Mouse (Mus musculus): ENCODE measurements at regions not wholly inside any gene's neighbourhood (a gene's known extent, or its start where the extent isn't known, plus 50 kb on each side); places are given as distances from the start of the nearest gene placed in this dataset.
"Not testable (repeated sequence)": the region's sequence is repeated elsewhere in the genome, so short reads cannot be mapped to it uniquely, and the experiment has no call there.

DNA sequence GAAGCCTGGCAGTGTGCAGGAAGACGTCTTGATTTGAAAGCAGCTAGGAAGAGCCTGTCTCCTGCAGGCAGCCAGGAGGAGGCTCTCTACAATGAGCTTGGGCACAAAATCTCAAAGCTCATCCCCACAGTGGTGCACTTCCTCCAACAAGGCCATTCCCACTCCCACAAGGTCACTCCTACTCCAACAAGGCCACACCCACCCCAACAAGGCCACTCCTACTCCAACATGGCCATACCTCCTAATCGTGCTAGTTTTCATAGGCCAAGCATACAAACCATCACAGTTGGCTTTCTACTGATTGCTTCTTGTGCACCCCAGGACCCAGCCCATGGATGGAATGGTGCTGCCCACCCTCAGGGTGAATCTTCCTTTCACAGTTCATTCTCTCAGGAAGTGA is 223.7 kb downstream of the Matn1 start:
- no peak for TF ChIP-seq POLR2A (IDR thresholded peaks at IDR 0.05; ENCODE audit: borderline replicate concordance, control insufficient read depth, low read depth, low read length)
- no peak for TF ChIP-seq CTCF (IDR thresholded peaks at IDR 0.05; ENCODE audit: control insufficient read depth, insufficient read depth, low read length)
- H3K4me3 ChIP-seq (replicated peaks; ENCODE audit: control insufficient read depth, low read depth, low read length), result no peak overlapping the region
- 80% methylated on average over 2 of the region's 2 CpGs for WGBS

GRCm38 (mm10) chr4:131173783-131174460 is 229.7 kb downstream of the Matn1 start:
- no peak for TF ChIP-seq CTCF (IDR thresholded peaks at IDR 0.05; ENCODE audit: control insufficient read depth, insufficient read depth, low read length)
- no peak for TF ChIP-seq POLR2A (IDR thresholded peaks at IDR 0.05; ENCODE audit: borderline replicate concordance, control insufficient read depth, low read depth, low read length)
- H3K4me1 ChIP-seq (ENCODE audit: control insufficient read depth, insufficient read depth, low read length), result no peaks in the 10 kb centered on the region
- H3K4me3 ChIP-seq (replicated peaks; ENCODE audit: control insufficient read depth, low read depth, low read length), result no peak overlapping the region
- no peak overlapping the region for H3K27ac ChIP-seq (ENCODE audit: control insufficient read depth, insufficient read depth, low read depth, low read length, poor library complexity)
- WGBS, result 83% methylated on average over 28 of the region's 28 CpGs

More for the DNA sequence above, 223.7 kb downstream of the Matn1 start:
- Histone ChIP-seq H3K27ac (ENCODE audit: control insufficient read depth, insufficient read depth, low read depth, low read length, poor library complexity) (no peak overlapping the region), H3K4me1 (ENCODE audit: control insufficient read depth, insufficient read depth, low read length) (no peaks in the 10 kb centered on the region)

- Histone ChIP-seq H3K4me3 (replicated peaks; ENCODE audit: control insufficient read depth, low read depth, low read length) (no peak overlapping the region), H3K4me1 (ENCODE audit: control insufficient read depth, insufficient read depth, low read length) (no peaks in the 10 kb centered on the region), H3K27ac (ENCODE audit: control insufficient read depth, insufficient read depth, low read depth, low read length, poor library complexity) (no peak overlapping the region)
- WGBS, result 52% methylated on average over 3 of the region's 3 CpGs
- TF ChIP-seq POLR2A (IDR thresholded peaks at IDR 0.05; ENCODE audit: borderline replicate concordance, control insufficient read depth, low read depth, low read length) (no peak), CTCF (IDR thresholded peaks at IDR 0.05; ENCODE audit: control insufficient read depth, insufficient read depth, low read length) (no peak)
These were observed 232.5 kb downstream of the Matn1 start for GRCm38 (mm10) chr4:131176701-131177100.

DNA sequence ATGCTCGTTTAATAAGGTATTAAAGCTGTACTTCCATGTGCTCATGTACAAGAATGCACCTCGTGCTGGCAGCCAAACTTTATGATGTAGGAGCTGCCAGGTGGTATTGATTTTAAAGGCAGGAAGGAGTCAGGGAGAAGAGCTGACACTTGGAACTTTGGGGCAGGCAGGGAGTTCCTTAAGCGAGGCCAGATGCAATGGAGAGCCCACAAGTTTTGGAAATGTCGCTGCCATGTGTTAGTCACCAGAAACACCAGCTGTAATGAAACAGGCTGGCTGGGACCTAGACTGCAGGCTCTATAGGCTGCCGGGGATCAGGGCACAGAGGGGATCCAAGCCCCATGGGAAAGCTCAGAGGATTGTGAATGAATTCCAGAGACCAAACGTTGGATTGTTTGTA is 233.7 kb downstream of the Matn1 start:
- WGBS, result 65% methylated on average over 6 of the region's 6 CpGs

DNA sequence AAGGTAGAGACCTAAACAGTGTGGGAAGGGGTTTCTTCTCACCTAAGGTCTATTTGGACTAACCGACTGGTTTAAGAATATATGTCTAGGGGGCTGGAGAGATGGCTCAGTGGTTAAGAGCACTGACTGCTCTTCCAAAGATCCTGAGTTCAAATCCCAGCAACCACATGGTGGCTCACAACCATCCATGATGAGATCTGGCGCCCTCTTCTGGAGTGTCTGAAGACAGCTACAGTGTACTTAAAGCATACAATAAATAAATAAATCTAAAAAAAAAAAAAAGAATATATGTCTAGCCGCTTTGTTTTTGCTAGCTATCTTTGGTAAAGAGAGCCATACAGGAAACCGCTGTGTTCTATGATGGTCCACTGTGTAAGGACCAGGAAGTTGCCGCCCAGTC is 234.5 kb downstream of the Matn1 start:
- 70% methylated on average over 5 of the region's 5 CpGs for WGBS
- not testable (repeated sequence) for H3K4me1 ChIP-seq (ENCODE audit: control insufficient read depth, insufficient read depth, low read length); H3K27ac ChIP-seq (ENCODE audit: control insufficient read depth, insufficient read depth, low read depth, low read length, poor library complexity); H3K4me3 ChIP-seq (replicated peaks; ENCODE audit: control insufficient read depth, low read depth, low read length)

More for the DNA sequence above, 233.7 kb downstream of the Matn1 start:
- no peak overlapping the region for H3K27ac ChIP-seq (ENCODE audit: control insufficient read depth, insufficient read depth, low read depth, low read length, poor library complexity)
- no peaks in the 10 kb centered on the region for H3K4me1 ChIP-seq (ENCODE audit: control insufficient read depth, insufficient read depth, low read length)
- H3K4me3 ChIP-seq (replicated peaks; ENCODE audit: control insufficient read depth, low read depth, low read length), result no peak overlapping the region
- TF ChIP-seq POLR2A (IDR thresholded peaks at IDR 0.05; ENCODE audit: borderline replicate concordance, control insufficient read depth, low read depth, low read length), result no peak
- no peak for TF ChIP-seq CTCF (IDR thresholded peaks at IDR 0.05; ENCODE audit: control insufficient read depth, insufficient read depth, low read length)

DNA sequence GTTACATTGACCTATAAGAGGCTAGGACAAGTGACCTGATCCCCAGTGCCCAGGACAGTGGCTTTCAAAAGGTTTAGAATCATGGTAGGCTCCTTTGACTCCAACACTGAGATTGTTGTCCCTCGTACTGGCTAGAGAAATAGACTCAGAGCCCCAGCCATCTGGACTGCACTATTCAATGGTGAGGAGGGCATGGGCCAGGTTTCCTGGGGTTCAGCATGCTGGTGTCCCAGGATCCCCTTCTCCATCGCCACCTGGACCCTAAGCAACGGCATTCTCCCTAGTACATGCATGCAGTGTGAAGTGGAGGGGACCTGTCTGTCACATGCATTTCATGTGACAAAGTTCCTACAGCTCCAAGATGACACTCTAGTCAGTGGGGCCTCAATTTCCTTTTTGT is 243.9 kb downstream of the Matn1 start:
- 81% methylated on average over 3 of the region's 3 CpGs for WGBS
- no peaks in the 10 kb centered on the region for H3K4me1 ChIP-seq (ENCODE audit: control insufficient read depth, insufficient read depth, low read length)
- TF ChIP-seq CTCF (IDR thresholded peaks at IDR 0.05; ENCODE audit: control insufficient read depth, insufficient read depth, low read length) (no peak), POLR2A (IDR thresholded peaks at IDR 0.05; ENCODE audit: borderline replicate concordance, control insufficient read depth, low read depth, low read length) (no peak)
- H3K4me3 ChIP-seq (replicated peaks; ENCODE audit: control insufficient read depth, low read depth, low read length), result no peak overlapping the region
- H3K27ac ChIP-seq (ENCODE audit: control insufficient read depth, insufficient read depth, low read depth, low read length, poor library complexity), result no peak overlapping the region

DNA sequence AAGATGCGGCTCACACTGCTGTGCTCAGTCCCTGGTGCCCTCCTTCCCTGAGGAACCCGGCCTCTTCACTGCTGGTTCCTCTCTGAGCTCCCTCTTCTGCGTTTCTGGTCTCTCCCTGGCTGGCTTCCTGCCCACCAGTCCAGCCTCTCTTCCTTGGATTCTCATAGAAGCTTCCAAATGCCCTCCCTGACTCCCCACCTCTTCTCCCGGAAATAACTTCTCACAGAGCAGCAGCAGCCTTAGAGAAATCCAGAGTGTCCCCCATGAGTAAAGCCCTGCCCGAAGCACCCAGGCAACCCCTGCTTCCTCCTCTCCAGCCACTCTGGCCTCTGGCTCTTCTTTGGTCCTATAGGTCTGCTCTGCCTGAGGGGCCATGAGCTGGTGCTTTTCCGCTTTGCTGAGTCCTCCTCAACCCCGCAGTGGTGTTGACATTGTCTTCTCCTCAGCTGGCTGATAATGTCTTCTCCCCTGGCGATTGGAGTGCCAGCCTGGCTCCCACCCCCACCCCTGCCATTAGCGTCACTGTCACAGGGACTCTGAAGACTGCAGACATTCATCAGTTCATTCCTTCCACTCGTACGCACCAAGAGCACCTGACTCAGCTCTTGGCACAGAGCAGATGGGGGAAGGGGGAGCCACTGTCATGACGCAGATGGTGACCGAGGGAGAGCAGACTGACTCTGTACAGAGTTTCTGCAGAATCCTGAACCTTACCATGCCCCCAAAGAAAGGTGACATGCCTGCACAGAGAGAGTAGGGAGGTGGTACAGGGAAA is 247.1 kb downstream of the Matn1 start:
- Histone ChIP-seq H3K4me1 (ENCODE audit: control insufficient read depth, insufficient read depth, low read length) (no peaks in the 10 kb centered on the region), H3K27ac (ENCODE audit: control insufficient read depth, insufficient read depth, low read depth, low read length, poor library complexity) (no peak overlapping the region), H3K4me3 (replicated peaks; ENCODE audit: control insufficient read depth, low read depth, low read length) (no peak overlapping the region)
- TF ChIP-seq POLR2A (IDR thresholded peaks at IDR 0.05; ENCODE audit: borderline replicate concordance, control insufficient read depth, low read depth, low read length), result no peak
- no peak for TF ChIP-seq CTCF (IDR thresholded peaks at IDR 0.05; ENCODE audit: control insufficient read depth, insufficient read depth, low read length)
- WGBS, result 66% methylated on average over 13 of the region's 13 CpGs

DNA sequence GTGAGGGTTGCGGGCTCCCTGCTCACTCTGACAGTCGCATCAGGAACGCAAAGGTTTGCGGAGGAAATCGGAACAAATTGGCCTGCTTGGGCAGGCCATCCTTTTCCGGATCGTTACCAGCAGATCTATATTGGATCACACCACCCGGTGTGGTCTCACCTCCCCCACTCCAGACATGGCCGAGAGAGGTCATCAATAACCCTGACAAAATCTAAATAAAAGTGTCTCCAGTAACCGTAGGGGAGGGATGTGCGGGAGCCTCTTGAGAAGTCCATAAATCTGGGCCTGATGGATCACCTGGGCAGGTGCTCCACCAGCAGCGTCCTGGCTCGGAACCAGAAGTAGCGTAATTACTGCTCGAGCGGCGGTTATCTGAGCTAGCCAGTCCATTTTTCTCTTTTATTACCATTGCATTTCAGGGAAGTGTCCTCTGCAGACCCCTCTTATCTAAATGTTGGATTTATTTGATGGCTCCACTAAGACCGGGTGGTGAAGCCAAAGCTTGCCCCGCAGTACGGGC is 249.8 kb downstream of the Matn1 start:
- Histone ChIP-seq H3K27ac (ENCODE audit: control insufficient read depth, insufficient read depth, low read depth, low read length, poor library complexity) (no peak overlapping the region), H3K4me1 (ENCODE audit: control insufficient read depth, insufficient read depth, low read length) (no peaks in the 10 kb centered on the region), H3K4me3 (replicated peaks; ENCODE audit: control insufficient read depth, low read depth, low read length) (no peak overlapping the region)
- no peak for TF ChIP-seq POLR2A (IDR thresholded peaks at IDR 0.05; ENCODE audit: borderline replicate concordance, control insufficient read depth, low read depth, low read length)
- no peak for TF ChIP-seq CTCF (IDR thresholded peaks at IDR 0.05; ENCODE audit: control insufficient read depth, insufficient read depth, low read length)
- 78% methylated on average over 20 of the region's 20 CpGs for WGBS

Measured in bone marrow, adult 2 months (tissue).